Mouse (Mus musculus) hindbrain, embryonic 11.5 days (tissue): ENCODE results near the gene Arsg. TPM values are rescaled to one million over a fixed set of nuclear protein-coding genes. Genes with fewer than 3 reads are reported as not detected.

Experiments
- ATAC-seq: fragments of 200-750 bp; cut with Nextera tagmentation; 2 replicates; pipeline ENCODE4 v1.8.0; 2017; ENCODE audit warnings: mild to moderate bottlenecking, moderate TSS enrichment, moderate library complexity; ENCODE audit not compliant: low FRiP score
- DNase-seq: peaks from one replicate; pipeline ENCODE4 v3.0.0-alpha.2; 2015; ENCODE audit warnings: low spot score
- H3K27ac ChIP-seq: fragments of 300-500 bp; sonication (generic); 2 replicates; pipeline ENCODE4 v1.5.1; 2014; ENCODE audit warnings: mild to moderate bottlenecking, low read depth, low read length
- H3K27me3 ChIP-seq: fragments of 300-500 bp; sonication (generic); 2 replicates; pipeline ENCODE4 v1.6.1; 2014; ENCODE audit warnings: mild to moderate bottlenecking, low read length, moderate library complexity, mixed read lengths; ENCODE audit not compliant: control insufficient read depth, insufficient read depth
- H3K36me3 ChIP-seq: fragments of 300-500 bp; sonication (generic); 2 replicates; pipeline ENCODE4 v1.6.1; 2014; ENCODE audit warnings: mild to moderate bottlenecking, low read length, moderate library complexity, mixed read lengths; ENCODE audit not compliant: control insufficient read depth, insufficient read depth
- H3K4me1 ChIP-seq: fragments of 300-500 bp; sonication (generic); replicated peaks from 2 replicates; pipeline ENCODE4 v1.6.1; 2014; ENCODE audit warnings: low read length, mixed read lengths; ENCODE audit not compliant: control insufficient read depth, insufficient read depth
- H3K4me2 ChIP-seq: fragments of 300-500 bp; sonication (generic); replicated peaks from 2 replicates; pipeline ENCODE4 v1.6.1; 2014; ENCODE audit warnings: mild to moderate bottlenecking, low read depth, low read length
- H3K4me3 ChIP-seq: fragments of 300-500 bp; sonication (generic); 2 replicates; pipeline ENCODE4 v1.5.1; 2014; ENCODE audit warnings: low read depth, low read length
- H3K9ac ChIP-seq: fragments of 300-500 bp; sonication (generic); 2 replicates; pipeline ENCODE4 v1.6.1; 2014; ENCODE audit warnings: low read depth, low read length
- H3K9me3 ChIP-seq: fragments of 300-500 bp; sonication (generic); 2 replicates; pipeline ENCODE4 v1.6.1; 2016; ENCODE audit warnings: low read length; ENCODE audit not compliant: control insufficient read depth
- WGBS: fragments of 180-500 bp; shearing (Covaris S2); extraction: QIAGEN DNeasy Blood & Tissue Kit; methylation state at CpG from one replicate; pipeline ENCODE4 v1.1.7; 2014; 5-methylcytosine and 5-hydroxymethylcytosine counted together
- polyA plus RNA-seq: library from polyadenylated mRNA; unstranded; fragments of >200 nt; fragmentation: Nextera tagmentation; extraction: Ambion mirVana; gene quantifications from 2 replicates; pipeline ENCODE4 v1.2.1, GENCODE M21; 2014

Gene Arsg
- polyA plus RNA-seq, 1 experiment from 2014 or later: 4.2 TPM

DNA sequence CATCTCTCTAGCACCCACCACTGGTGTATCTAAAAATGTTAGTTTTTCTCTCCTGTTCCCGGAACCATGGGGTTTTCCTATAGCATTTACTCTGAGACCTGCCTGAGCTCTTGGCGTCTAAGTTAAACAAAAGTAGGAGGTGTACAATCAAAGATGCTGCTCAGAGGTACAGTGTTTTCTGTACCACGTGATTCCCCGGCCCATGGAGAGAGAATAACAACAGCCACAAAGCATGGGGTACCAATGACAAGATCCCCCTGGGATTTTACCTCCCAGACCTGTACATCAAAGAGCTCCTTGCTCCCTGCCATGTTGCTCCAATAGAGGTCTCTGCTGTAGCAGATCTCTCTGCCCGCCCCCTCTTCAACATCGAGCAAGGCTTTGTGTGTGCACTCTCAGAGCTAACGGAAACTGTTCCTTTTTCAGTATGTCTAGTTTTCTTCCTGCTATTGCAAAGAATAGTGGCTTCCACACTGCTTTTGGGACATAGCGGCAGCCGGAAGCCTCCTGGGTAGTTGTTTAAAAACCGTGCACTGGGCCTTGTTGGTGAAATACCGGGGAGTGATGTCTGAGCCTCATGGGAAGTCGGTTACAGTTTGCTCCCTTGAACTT is 95.9 kb downstream of the Arsg start:
- ATAC-seq: no peak
- Histone ChIP-seq H3K27ac (no peak overlapping the region), H3K4me1 (no peaks in the 10 kb centered on the region), H3K9ac (no peak overlapping the region), H3K27me3 (no peaks in the 10 kb centered on the region), H3K36me3 (no peaks in the 10 kb centered on the region), H3K4me2 (no peak overlapping the region), H3K9me3 (no peaks in the 10 kb centered on the region), H3K4me3 (no peak overlapping the region)
- DNase-seq: no peak
- 61% methylated on average over 12 of the region's 12 CpGs for WGBS

DNA sequence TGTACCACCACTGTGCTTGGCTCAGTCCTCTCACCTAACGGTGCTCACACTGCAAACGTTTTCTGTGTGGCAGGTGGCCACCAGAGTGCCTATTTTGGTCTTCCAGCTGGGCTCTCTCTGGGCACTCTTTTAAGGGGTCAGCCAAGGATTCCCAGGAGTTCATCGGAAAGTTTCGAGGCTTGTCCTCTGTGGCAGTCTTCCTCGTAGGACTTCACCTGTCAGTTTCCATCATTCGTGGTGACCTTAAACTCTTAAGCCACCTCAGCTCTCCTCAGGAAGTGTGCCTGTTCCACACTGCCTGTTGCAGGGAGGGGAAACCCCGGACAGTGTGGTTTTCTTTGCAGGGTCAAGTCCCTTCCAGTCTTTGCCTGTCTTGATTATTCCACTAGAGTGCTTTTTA is 96.6 kb downstream of the Arsg start:
- WGBS: 77% methylated on average over 7 of the region's 7 CpGs
- Histone ChIP-seq H3K9me3 (no peaks in the 10 kb centered on the region), H3K36me3 (no peaks in the 10 kb centered on the region), H3K27ac (no peak overlapping the region), H3K27me3 (no peaks in the 10 kb centered on the region), H3K9ac (no peak overlapping the region), H3K4me2 (no peak overlapping the region), H3K4me1 (no peaks in the 10 kb centered on the region), H3K4me3 (no peak overlapping the region)
- ATAC-seq (no peak), DNase-seq (no peak)

DNA sequence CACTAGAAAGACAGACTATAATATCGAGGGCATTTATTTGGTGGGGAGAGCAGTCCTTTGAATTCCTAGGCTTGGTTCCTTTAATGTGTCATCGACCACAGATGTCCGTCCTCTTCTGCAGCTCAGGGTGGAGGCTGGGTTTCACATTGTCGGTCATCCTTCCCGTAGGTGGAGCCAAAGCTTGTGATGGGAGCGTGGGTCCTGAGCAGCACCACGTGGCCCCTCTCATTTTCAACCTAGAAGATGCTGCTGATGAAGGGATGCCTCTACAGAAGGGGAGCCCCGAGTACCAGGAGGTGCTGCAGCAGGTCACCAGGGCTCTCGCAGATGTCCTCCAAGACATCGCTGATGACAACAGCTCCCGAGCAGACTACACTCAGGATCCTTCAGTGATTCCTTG is 98.9 kb downstream of the Arsg start:
- Histone ChIP-seq H3K27ac (no peak overlapping the region), H3K4me2 (no peak overlapping the region), H3K27me3 (no peaks in the 10 kb centered on the region), H3K36me3 (no peaks in the 10 kb centered on the region), H3K9ac (no peak overlapping the region), H3K9me3 (no peaks in the 10 kb centered on the region), H3K4me1 (no peaks in the 10 kb centered on the region), H3K4me3 (no peak overlapping the region)
- ATAC-seq: no peak
- WGBS: 88% methylated on average over 11 of the region's 11 CpGs
- DNase-seq: no peak

DNA sequence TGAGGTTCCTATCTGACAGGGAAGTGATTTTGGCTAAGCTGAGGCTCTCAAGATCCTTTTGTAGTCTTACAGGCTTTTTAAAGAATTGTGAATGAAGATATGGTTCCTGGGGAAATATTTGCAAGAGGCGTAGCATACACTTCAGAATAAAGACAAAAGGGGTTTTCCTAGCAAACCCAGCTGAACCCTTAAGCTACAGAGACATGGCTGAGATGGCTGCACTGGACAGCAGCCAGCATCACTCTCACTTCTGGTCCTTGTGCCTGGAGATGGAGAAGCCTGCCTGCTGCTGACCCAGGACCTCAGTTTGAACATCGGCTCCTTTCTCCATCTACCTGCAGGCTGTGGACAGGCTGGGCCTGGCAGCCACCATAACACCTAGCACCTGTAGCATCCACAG is 101.4 kb downstream of the Arsg start:
- no peak overlapping the region for H3K27ac ChIP-seq
- H3K4me3 ChIP-seq: no peak overlapping the region
- H3K4me2 ChIP-seq: no peak overlapping the region
- H3K9ac ChIP-seq: no peak overlapping the region
- ATAC-seq: no peak
- H3K4me1 ChIP-seq: no peaks in the 10 kb centered on the region
- no peaks in the 10 kb centered on the region for H3K36me3 ChIP-seq
- H3K27me3 ChIP-seq: no peaks in the 10 kb centered on the region
- no peak for DNase-seq
- no peaks in the 10 kb centered on the region for H3K9me3 ChIP-seq
- WGBS: 93% methylated on average over 2 of the region's 2 CpGs

DNA sequence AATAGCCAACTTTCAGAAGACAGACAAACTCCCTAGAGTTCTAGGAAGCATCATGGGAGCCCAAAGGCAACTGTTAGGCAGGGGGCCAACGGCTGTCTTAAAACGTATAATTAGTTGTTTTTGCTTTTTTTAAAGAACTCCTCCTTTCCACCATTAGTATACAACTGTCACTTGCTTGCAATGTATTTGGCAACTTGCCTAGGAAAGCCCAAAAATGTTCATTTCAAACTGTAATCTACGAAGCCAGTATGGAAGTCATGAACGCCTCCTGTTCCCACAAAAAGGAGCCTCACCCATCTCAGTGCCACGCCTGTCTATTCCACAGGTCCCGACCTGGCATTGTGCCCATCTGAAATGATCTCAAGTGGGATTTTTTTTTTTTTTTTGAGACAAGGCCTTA is 102.7 kb downstream of the Arsg start:
- H3K4me1 ChIP-seq: no peaks in the 10 kb centered on the region
- DNase-seq (no peak), ATAC-seq (no peak)
- 91% methylated on average over 6 of the region's 6 CpGs for WGBS
- H3K27me3 ChIP-seq: no peaks in the 10 kb centered on the region
- H3K36me3 ChIP-seq: no peaks in the 10 kb centered on the region
- H3K4me2 ChIP-seq: no peak overlapping the region
- no peak overlapping the region for H3K9ac ChIP-seq
- no peak overlapping the region for H3K27ac ChIP-seq
- H3K4me3 ChIP-seq: no peak overlapping the region
- H3K9me3 ChIP-seq: no peaks in the 10 kb centered on the region

DNA sequence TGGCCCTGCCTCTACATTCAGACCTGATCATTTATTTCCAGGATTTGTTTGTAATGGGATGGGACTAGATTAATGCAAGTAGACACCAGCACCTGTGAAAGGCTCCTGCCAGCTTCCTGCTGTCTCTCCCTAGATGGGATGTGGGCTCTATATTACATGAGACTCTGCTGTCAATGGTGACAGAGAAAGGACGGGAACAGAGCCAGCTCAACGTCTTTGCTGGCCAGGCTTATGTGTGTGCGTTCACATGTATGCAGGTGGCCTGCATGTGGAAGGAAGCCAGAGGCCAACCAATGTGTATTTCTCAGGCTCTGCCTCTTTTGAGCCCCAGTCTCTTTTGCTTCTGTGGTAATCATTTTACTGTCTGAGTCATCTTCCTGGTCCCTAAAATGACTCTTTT is 105.4 kb downstream of the Arsg start:
- Histone ChIP-seq H3K4me1 (no peaks in the 10 kb centered on the region), H3K4me3 (no peak overlapping the region), H3K4me2 (no peak overlapping the region), H3K9ac (no peak overlapping the region), H3K27ac (no peak overlapping the region), H3K27me3 (no peaks in the 10 kb centered on the region), H3K36me3 (no peaks in the 10 kb centered on the region), H3K9me3 (no peaks in the 10 kb centered on the region)
- DNase-seq: no peak
- WGBS: 82% methylated on average over 3 of the region's 3 CpGs
- no peak for ATAC-seq

DNA sequence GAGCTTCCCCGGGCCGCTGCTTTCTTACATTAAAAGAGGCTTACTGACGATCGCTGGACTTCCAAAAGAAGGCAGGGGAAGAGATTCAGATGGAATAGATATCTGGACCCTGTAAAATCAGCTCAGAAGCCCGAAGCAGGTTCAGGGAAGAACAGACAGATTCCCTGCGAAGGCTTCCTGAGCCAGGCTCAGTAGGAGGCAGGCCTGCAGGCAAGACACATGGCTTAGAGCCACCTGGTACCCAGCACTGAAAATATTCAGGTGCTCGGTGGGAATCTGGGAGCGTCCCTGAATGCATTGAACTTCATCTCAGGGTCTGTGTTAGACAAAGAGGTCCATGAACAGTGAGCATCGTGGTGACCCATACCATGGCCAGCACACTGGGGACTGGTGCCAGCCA is 106.8 kb downstream of the Arsg start:
- no peak overlapping the region for H3K4me2 ChIP-seq
- no peaks in the 10 kb centered on the region for H3K4me1 ChIP-seq
- no peaks in the 10 kb centered on the region for H3K36me3 ChIP-seq
- H3K4me3 ChIP-seq: no peak overlapping the region
- DNase-seq: no peak
- no peak overlapping the region for H3K27ac ChIP-seq
- H3K27me3 ChIP-seq: no peaks in the 10 kb centered on the region
- no peaks in the 10 kb centered on the region for H3K9me3 ChIP-seq
- H3K9ac ChIP-seq: no peak overlapping the region
- ATAC-seq: no peak
- WGBS: 91% methylated on average over 9 of the region's 9 CpGs

DNA sequence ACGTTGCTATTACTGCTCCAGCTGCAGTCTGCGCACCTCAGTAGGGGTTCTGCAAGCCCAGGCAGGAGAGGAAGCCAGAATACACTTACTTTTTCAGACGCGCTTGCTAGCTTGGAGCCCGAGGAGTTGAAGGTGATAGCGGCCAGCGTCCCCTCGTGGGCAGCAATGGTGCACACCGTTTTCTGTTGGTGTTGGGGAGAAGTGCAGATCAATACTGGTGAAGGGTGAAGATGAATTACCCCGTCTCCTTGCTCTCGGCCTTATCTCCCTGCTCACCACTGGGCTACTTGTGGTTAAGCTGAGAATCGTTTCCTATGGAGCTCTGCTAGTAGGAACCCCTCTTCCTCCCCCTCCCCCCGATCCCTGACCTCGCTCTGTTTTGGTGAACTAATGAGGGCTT is 110.8 kb downstream of the Arsg start:
- no peak for ATAC-seq
- H3K4me2 ChIP-seq: no peak overlapping the region
- H3K9ac ChIP-seq: no peak overlapping the region
- H3K4me1 ChIP-seq: no peaks in the 10 kb centered on the region
- H3K9me3 ChIP-seq: no peaks in the 10 kb centered on the region
- no peak for DNase-seq
- no peaks in the 10 kb centered on the region for H3K27me3 ChIP-seq
- H3K27ac ChIP-seq: no peak overlapping the region
- H3K4me3 ChIP-seq: no peak overlapping the region
- no peaks in the 10 kb centered on the region for H3K36me3 ChIP-seq
- WGBS: 74% methylated on average over 14 of the region's 14 CpGs

DNA sequence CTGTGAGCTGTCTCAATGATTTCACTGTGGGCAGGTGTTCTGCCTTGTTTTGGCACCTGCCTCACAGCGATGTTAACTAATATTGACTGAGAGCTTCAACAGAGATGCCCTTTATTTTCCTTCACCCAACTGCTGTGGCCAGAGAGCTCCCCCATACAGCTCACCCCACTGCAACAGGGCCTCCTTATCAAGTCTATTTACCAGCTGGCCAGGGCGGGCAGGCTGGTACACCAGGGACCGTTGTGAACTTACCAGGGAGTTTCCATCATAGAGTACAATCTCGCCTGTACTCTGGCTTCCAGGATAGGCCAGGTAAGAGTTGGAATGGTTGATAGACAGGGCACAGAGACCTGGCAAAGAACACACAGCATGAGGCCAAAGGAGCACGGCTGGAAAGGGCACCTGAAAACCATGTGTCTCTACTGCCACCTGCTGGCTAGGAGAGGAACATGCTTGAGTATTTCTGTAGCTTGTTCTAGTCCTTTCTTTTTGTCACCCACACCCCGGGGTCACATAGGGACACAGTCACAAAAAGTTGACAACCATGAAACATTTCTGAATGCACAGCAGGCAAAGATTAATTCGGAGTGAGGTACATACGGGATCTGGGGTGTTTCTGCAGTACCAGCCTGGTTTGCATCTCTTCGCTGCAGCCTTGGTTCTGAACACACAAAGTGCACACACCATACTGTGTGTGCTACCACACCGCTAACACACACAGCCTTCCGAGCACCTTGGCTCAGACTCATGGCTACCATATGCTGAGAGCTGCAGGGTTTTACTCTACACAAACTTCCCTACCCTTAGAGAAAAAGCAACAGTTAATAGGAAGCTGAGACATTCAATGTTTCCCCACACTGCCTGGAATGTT is 111.9 kb downstream of the Arsg start:
- DNase-seq: peak; percentile 84
- H3K27ac ChIP-seq: no peak overlapping the region
- 48% methylated on average over 11 of the region's 11 CpGs for WGBS

More for the DNA sequence above, 111.9 kb downstream of the Arsg start:
- H3K27me3 ChIP-seq: no peaks in the 10 kb centered on the region
- no peak overlapping the region for H3K4me2 ChIP-seq
- ATAC-seq: peak; percentile 70
- no peaks in the 10 kb centered on the region for H3K9me3 ChIP-seq
- no peak overlapping the region for H3K4me3 ChIP-seq
- H3K9ac ChIP-seq: no peak overlapping the region
- no peaks in the 10 kb centered on the region for H3K36me3 ChIP-seq
- no peaks in the 10 kb centered on the region for H3K4me1 ChIP-seq
